Mouse (Mus musculus) spleen, adult 12 weeks (tissue): ENCODE results near the gene Thrsp.
"Not testable (repeated sequence)": the region's sequence is repeated elsewhere in the genome, so short reads cannot be mapped to it uniquely, and the experiment has no call there.

Experiments used
- DNase-seq: peaks from one replicate; pipeline ENCODE4 v3.0.0; 2022; ENCODE audit warnings: low spot score

Thrsp gene

GRCm38 (mm10) chr7:97416906-97417777, at the start of gene Thrsp:
Gene Thrsp (minus strand): TSS chr7:97417730.
- DNase-seq, result no peak

GRCm38 (mm10) chr7:97455577-97455976, 38.0 kb upstream of the Thrsp start:
- no peak for DNase-seq

- DNase-seq, result no peak
Observed at GRCm38 (mm10) chr7:97454795-97455194, 37.3 kb upstream of the Thrsp start.

- peak; percentile 58 for DNase-seq
Observed at GRCm38 (mm10) chr7:97453141-97453921, 35.8 kb upstream of the Thrsp start.

GRCm38 (mm10) chr7:97452196-97452595, 34.7 kb upstream of the Thrsp start:
- no peak for DNase-seq

GRCm38 (mm10) chr7:97451023-97451422, 33.5 kb upstream of the Thrsp start, which contains the start of gene Kctd14:
Gene Kctd14 (plus strand): TSS chr7:97451323.
- not testable (repeated sequence) for DNase-seq

- no peak for DNase-seq
Observed at GRCm38 (mm10) chr7:97447050-97447531, 29.6 kb upstream of the Thrsp start.

- DNase-seq, result no peak
Observed at GRCm38 (mm10) chr7:97446171-97446925, 28.8 kb upstream of the Thrsp start.

GRCm38 (mm10) chr7:97438986-97439385, 21.5 kb upstream of the Thrsp start:
- no peak for DNase-seq

- DNase-seq, result no peak
Observed at GRCm38 (mm10) chr7:97434517-97434916, 17.0 kb upstream of the Thrsp start.

GRCm38 (mm10) chr7:97433517-97433916, 16.0 kb upstream of the Thrsp start:
- DNase-seq, result not testable (repeated sequence)

- no peak for DNase-seq
Observed at GRCm38 (mm10) chr7:97429705-97430104, 12.2 kb upstream of the Thrsp start.

GRCm38 (mm10) chr7:97427778-97428420, 10.4 kb upstream of the Thrsp start:
- no peak for DNase-seq

GRCm38 (mm10) chr7:97427296-97427695, 9.8 kb upstream of the Thrsp start:
- DNase-seq, result no peak

- no peak for DNase-seq
Observed at GRCm38 (mm10) chr7:97426566-97426965, 9.0 kb upstream of the Thrsp start.

- DNase-seq, result peak; percentile 69
Observed at GRCm38 (mm10) chr7:97424621-97425245, 7.2 kb upstream of the Thrsp start.

GRCm38 (mm10) chr7:97423754-97424153, 6.2 kb upstream of the Thrsp start:
- DNase-seq, result no peak

- no peak for DNase-seq
Observed at GRCm38 (mm10) chr7:97420958-97421651, 3.6 kb upstream of the Thrsp start.

- DNase-seq, result no peak
Observed at GRCm38 (mm10) chr7:97420406-97420805, 2.9 kb upstream of the Thrsp start.

GRCm38 (mm10) chr7:97419163-97419562, 1.6 kb upstream of the Thrsp start:
- DNase-seq, result no peak
